ENCODE assay signal across 28 mouse cellular contexts in genomic region chr15:89473921-89474320, GRCm38 (mm10). TPM values are rescaled to one million over a fixed set of nuclear protein-coding genes. Genes with fewer than 3 reads are reported as not detected.
"Had no signal": no experiment of that assay in that cellular context is flagged by ENCODE, and none has a peak within 500 bp of the region (broad histone marks: within the 10 kb centered on the region; RNA-seq: fewer than 3 reads in every experiment).

No protein-coding gene starts in this region.

- DNase-seq: gastrocnemius, postnatal 14 days; gastrocnemius, postnatal 36 days; heart, postnatal 14 days; heart, postnatal 36 days; kidney, postnatal 14 days; layer of hippocampus, adult 9-11 months; layer of hippocampus, postnatal 36 days; left cerebral cortex, postnatal 4 days had no signal

- H3K4me3 ChIP-seq: heart, embryonic 10.5 days; heart, embryonic 13.5 days; heart, embryonic 15.5 days; hindbrain, embryonic 13.5 days; hindbrain, embryonic 15.5 days; kidney, embryonic 15.5 days; limb, embryonic 13.5 days; limb, embryonic 15.5 days; liver, embryonic 12.5 days had no signal

- H3K36me3 ChIP-seq: heart, embryonic 13.5 days; heart, embryonic 15.5 days; hindbrain, embryonic 13.5 days; hindbrain, embryonic 15.5 days; kidney, embryonic 15.5 days; limb, embryonic 13.5 days; limb, embryonic 15.5 days had no signal

- ATAC-seq: hindbrain, postnatal 0 days; intestine, embryonic 16.5 days; liver, embryonic 12.5 days had no signal

- H3K9me3 ChIP-seq: heart, embryonic 10.5 days; heart, embryonic 13.5 days; heart, embryonic 15.5 days; hindbrain, embryonic 13.5 days; hindbrain, embryonic 15.5 days; kidney, embryonic 15.5 days; limb, embryonic 13.5 days; limb, embryonic 15.5 days; liver, embryonic 12.5 days had no signal

- H3K27me3 ChIP-seq: heart, embryonic 13.5 days; heart, embryonic 15.5 days; hindbrain, embryonic 15.5 days; kidney, embryonic 15.5 days; limb, embryonic 13.5 days; limb, embryonic 15.5 days; liver, embryonic 12.5 days had no signal

RNA-seq across cellular contexts. Expression of gene Mapk8ip2, which starts 20.2 kb away (rescaled TPM):
- total RNA-seq: hematopoietic stem cell, adult 5-6 weeks; liver, adult 2 months had no signal

RNA-seq across cellular contexts. Expression of gene Gm44502, which starts 44.4 kb away (rescaled TPM):
- total RNA-seq: hematopoietic stem cell, adult 5-6 weeks; layer of hippocampus, adult 8-10 months; layer of hippocampus, postnatal 14 days; left cerebral cortex, postnatal 10 days; liver, adult 2 months had no signal
- polyA plus RNA-seq: hindbrain, embryonic 11.5 days; hindbrain, embryonic 13.5 days; hindbrain, embryonic 15.5 days; hindbrain, postnatal 0 days; intestine, embryonic 14.5 days; intestine, embryonic 16.5 days; kidney, embryonic 15.5 days; kidney, postnatal 0 days; limb, embryonic 11.5 days; limb, embryonic 13.5 days; limb, embryonic 15.5 days; liver, embryonic 12.5 days had no signal
